Mouse (Mus musculus): ENCODE results near the gene Olfr137. TPM values are rescaled to one million over a fixed set of nuclear protein-coding genes. Genes with fewer than 3 reads are reported as not detected.

Gene Olfr137
- total RNA-seq (2021), result not detected in 2 replicates
- long read RNA-seq, result 0 reads

DNA sequence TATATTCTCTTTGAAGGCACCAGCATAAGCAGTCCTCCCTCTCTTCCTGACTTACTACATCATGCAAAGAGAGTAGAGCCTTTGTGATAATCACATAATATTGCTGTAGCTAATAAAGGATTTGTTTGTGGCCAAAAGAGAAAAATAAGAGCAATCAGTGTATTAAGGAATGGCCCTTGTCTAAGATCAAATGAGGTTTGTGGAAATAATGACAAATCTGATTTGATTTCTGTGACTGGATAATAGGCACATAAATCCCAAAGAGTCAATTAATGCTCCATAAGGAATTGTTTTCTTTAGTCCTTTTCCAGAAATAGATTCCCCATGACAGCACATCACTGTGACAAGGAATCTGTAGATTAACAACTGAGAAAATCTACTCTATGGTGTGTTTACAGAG, at the start of gene Olfr137:
Gene Olfr137, minus strand, starts transcription at position 101 of the 400 bp plus-strand sequence.
- DNase-seq, result no peak

DNA sequence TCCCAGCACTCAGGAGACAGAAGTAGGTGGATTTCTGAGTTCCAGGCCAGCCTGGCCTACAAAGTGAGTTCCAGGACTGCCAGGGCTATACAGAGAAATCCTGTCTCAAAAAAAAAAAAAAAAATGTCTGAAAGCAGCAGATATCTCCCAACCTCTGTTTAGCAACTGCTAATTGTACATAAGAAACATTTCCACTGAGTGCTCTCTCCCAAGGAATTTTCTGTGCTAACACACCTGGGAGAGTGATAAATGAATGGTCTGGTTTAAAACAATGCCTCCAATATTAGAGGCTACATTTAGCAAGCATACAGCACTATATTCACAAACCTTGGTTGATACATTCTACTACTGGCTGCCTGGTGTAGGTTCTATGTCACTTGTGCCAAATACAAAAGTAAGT, 22.2 kb upstream of the Olfr137 start, which contains the start of gene Olfr136:
Gene Olfr136, plus strand, starts transcription at position 301 of the 400 bp plus-strand sequence.
- no peak for DNase-seq

DNA sequence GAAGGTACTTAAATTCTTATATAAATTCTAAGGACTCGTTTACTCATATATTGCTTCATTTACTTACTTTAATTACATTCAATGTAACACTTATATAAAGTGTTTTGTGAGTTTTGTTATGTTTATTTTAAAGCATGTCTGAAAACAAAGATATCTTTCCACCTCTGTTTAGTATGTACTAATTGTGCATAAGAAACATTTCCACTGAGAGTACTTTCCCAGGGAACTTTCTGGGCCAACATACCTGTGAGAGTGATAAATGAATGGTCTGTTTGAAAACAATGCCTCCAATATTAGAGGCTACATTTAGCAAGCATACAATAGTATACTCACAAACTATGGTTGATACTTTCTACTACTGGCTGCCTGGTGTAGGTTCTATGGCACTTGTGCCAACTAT, 46.6 kb downstream of the Olfr137 start, which contains the start of gene Olfr138:
Gene Olfr138, plus strand, starts transcription at position 301 of the 400 bp plus-strand sequence.
- no peak for DNase-seq

Other genes with a start within 250 kb of the Olfr137 start
- gene Olfr129, start 247.5 kb downstream of the Olfr137 start, total RNA-seq (2021), result not detected in 2 replicates
- not detected in 2 replicates for gene Olfr130, start 243.6 kb downstream of the Olfr137 start, total RNA-seq (2021)
- not detected in 2 replicates for gene Olfr131, start 218.9 kb downstream of the Olfr137 start, total RNA-seq (2021)
- gene Olfr132, start 173.0 kb downstream of the Olfr137 start, total RNA-seq (2021), result not detected in 2 replicates
- not detected in 2 replicates for gene Olfr133, start 162.3 kb downstream of the Olfr137 start, total RNA-seq (2021)
- gene Olfr134, start 136.2 kb downstream of the Olfr137 start, total RNA-seq (2021), result not detected in 2 replicates
- gene Olfr135, start 103.2 kb downstream of the Olfr137 start, total RNA-seq (2021), result not detected in 2 replicates
- gene Olfr138, start 46.5 kb downstream of the Olfr137 start, total RNA-seq (2021), result not detected in 2 replicates
- gene Olfr136, start 22.3 kb upstream of the Olfr137 start, total RNA-seq (2021), result not detected in 2 replicates
- not detected in 2 replicates for gene Esp36, start 112.6 kb upstream of the Olfr137 start, total RNA-seq (2021)
- gene Esp34, start 246.6 kb upstream of the Olfr137 start, total RNA-seq (2021), result not detected in 2 replicates

Data from adrenal gland, postnatal 25 days (tissue).